16 mouse cellular contexts compared by ENCODE assay signal in the genomic region with DNA sequence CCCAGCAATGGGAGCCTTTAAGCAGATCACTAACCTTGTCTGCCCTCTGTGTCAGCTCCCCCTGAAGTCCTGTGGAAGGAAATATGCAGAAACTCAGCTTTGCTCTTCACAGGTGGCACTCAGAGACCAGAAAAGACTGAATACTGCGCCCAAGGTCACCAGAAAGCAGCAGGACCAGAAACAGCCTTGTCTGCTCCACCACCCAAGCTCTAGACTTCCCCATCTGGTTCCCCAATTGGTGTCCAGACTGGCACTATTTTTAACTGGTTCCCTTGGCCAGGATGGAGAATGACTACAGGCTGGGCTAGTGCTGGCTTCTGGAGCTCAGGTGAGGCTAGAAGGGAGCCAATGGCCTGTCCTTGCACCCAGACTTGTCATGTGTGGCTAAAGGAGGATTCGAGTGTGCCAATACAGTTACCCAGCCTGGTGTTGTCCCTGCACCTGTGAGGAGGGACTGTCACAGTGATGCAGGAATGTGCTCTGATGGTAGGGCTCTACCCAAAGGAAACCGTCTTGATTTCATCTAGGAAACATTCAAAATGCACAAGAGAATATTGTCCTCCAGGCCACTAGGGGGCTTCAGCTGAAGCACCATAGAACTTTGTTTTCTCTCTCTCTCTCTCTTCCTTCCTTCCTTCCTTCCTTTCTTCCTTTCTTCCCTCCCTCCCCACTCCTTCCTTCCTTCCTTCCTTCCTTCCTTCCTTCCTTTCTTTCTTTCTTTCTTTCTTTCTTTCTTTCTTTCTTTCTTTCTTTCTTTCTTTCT. TPM values are rescaled to one million over a fixed set of nuclear protein-coding genes. Genes with fewer than 3 reads are reported as not detected.
DNase-seq lines count a peak whose midpoint lies in the region; ATAC-seq and TF ChIP-seq lines count a peak whose summit lies in the region.
"Had no signal": no experiment of that assay in that cellular context is flagged by ENCODE, and none has a peak within 500 bp of the region (broad histone marks: within the 10 kb centered on the region; RNA-seq: fewer than 3 reads in every experiment).

No protein-coding gene starts in this region.

- peak; percentile 41; the same call in 1 of the 2 replicates for TF ChIP-seq CTCF in kidney, postnatal 0 days (IDR thresholded peaks at IDR 0.05; ENCODE audit: low read depth)

- 90% methylated on average over 3 of the region's 3 CpGs for WGBS in kidney, postnatal 0 days
- 94% methylated on average over 3 of the region's 3 CpGs for WGBS in kidney, embryonic 14.5 days

- H3K4me1 ChIP-seq in kidney, postnatal 0 days (replicated peaks; ENCODE audit: insufficient read depth, low read length): no peaks in the 10 kb centered on the region
- no peaks in the 10 kb centered on the region for H3K4me1 ChIP-seq in kidney, embryonic 14.5 days (ENCODE audit: control insufficient read depth, insufficient read depth, low read length)

- no peaks in the 10 kb centered on the region for H3K9me3 ChIP-seq in kidney, postnatal 0 days (replicated peaks; ENCODE audit: low read length)
- no peaks in the 10 kb centered on the region for H3K9me3 ChIP-seq in kidney, embryonic 14.5 days (ENCODE audit: control insufficient read depth, low read length)
- H3K9me3 ChIP-seq: embryonic facial prominence, embryonic 15.5 days; forebrain, embryonic 12.5 days; hindbrain, embryonic 15.5 days; megakaryocyte, embryonic 14.5 days had no signal

- H3K4me2 ChIP-seq in kidney, postnatal 0 days (ENCODE audit: low read length): no peak overlapping the region
- no peak overlapping the region for H3K4me2 ChIP-seq in kidney, embryonic 14.5 days (replicated peaks; ENCODE audit: low read depth, low read length)
- H3K4me2 ChIP-seq: embryonic facial prominence, embryonic 15.5 days; forebrain, embryonic 12.5 days; hindbrain, embryonic 15.5 days had no signal

- no peaks in the 10 kb centered on the region for H3K36me3 ChIP-seq in kidney, postnatal 0 days (ENCODE audit: insufficient read depth, low read length)
- no peaks in the 10 kb centered on the region for H3K36me3 ChIP-seq in kidney, embryonic 14.5 days (ENCODE audit: control insufficient read depth, insufficient read depth, low read length)
- H3K36me3 ChIP-seq: embryonic facial prominence, embryonic 15.5 days; forebrain, embryonic 12.5 days; hindbrain, embryonic 15.5 days had no signal

- no peak overlapping the region for H3K9ac ChIP-seq in kidney, postnatal 0 days (ENCODE audit: low read depth, low read length)
- H3K9ac ChIP-seq in kidney, embryonic 14.5 days (ENCODE audit: low read depth, low read length): no peak overlapping the region
- H3K9ac ChIP-seq: embryonic facial prominence, embryonic 15.5 days; forebrain, embryonic 12.5 days; hindbrain, embryonic 15.5 days had no signal

- H3K4me3 ChIP-seq in kidney, postnatal 0 days (replicated peaks; ENCODE audit: low read depth, low read length): no peak overlapping the region
- no peak overlapping the region for H3K4me3 ChIP-seq in kidney, embryonic 14.5 days (ENCODE audit: low read length)
- H3K4me3 ChIP-seq: embryonic facial prominence, embryonic 15.5 days; forebrain, embryonic 12.5 days; hindbrain, embryonic 15.5 days; megakaryocyte, embryonic 14.5 days had no signal

- no peaks in the 10 kb centered on the region for H3K27me3 ChIP-seq in kidney, postnatal 0 days (ENCODE audit: insufficient read depth, low read length)
- H3K27me3 ChIP-seq in kidney, embryonic 14.5 days (ENCODE audit: control insufficient read depth, insufficient read depth, low read length): no peaks in the 10 kb centered on the region
- H3K27me3 ChIP-seq: embryonic facial prominence, embryonic 15.5 days; forebrain, embryonic 12.5 days; hindbrain, embryonic 15.5 days had no signal

- no peak for DNase-seq in kidney, postnatal 0 days (ENCODE audit: low spot score)
- no peak for DNase-seq in kidney, adult 18-20 months
- DNase-seq in 416B (ENCODE audit: low read depth): peak; percentile 21
- peak; percentile 20 for DNase-seq in A20 (ENCODE audit: low read depth, low spot score)
- peak; percentile 21 for DNase-seq in induced T-regulatory cell, adult 2 months (ENCODE audit: low read depth)
- DNase-seq in ovary, postnatal 10 days (ENCODE audit: low spot score): no peak
- DNase-seq: adrenal gland, adult 8-10 months; cerebellum, adult 8-10 months; heart, adult 18-20 months; heart, postnatal 14 days; thymus, adult 18-20 months had no signal

- H3K27ac ChIP-seq in kidney, postnatal 0 days: no peak overlapping the region
- H3K27ac ChIP-seq in kidney, embryonic 14.5 days (ENCODE audit: low read depth, low read length): no peak overlapping the region
- H3K27ac ChIP-seq: embryonic facial prominence, embryonic 15.5 days; forebrain, embryonic 12.5 days; hindbrain, embryonic 15.5 days had no signal

- no peak for ATAC-seq in kidney, postnatal 0 days (replicated peaks; ENCODE audit: low FRiP score, low read depth)
- ATAC-seq in kidney, embryonic 14.5 days (ENCODE audit: low FRiP score, low TSS enrichment): no peak

RNA-seq across cellular contexts. Expression of gene Ksr1, which starts 38.1 kb away (rescaled TPM):
- polyA plus RNA-seq in kidney, postnatal 0 days (2015; fragmentation: Nextera tagmentation; extraction: Ambion mirVana): 1.7 and 1.8 TPM in 2 replicates
- 2.7 and 4.1 TPM in 2 replicates for polyA plus RNA-seq in kidney, embryonic 14.5 days (2014; fragmentation: Nextera tagmentation; extraction: Ambion mirVana)

Comparison
In these comparisons a context has a peak if more than half of its experiments do, and no peak if none do; other contexts are left out.
1. DNase-seq: peak in 416B (single experiment), A20 (single experiment) and induced T-regulatory cell, adult 2 months (single experiment); none in kidney, postnatal 0 days (single experiment), kidney, adult 18-20 months (single experiment) and ovary, postnatal 10 days (single experiment).